Mouse (Mus musculus) heart, postnatal 25 days (tissue): Measurements from ENCODE around the gene Hsh2d. TPM values are rescaled to one million over a fixed set of nuclear protein-coding genes. Genes with fewer than 3 reads are reported as not detected.

Experiments used
- DNase-seq: peaks from one replicate; pipeline ENCODE4 v3.0.0; 2022; ENCODE audit warnings: low spot score
- intact Hi-C: fragments of 180-260 bp; cut with DNase I; formaldehyde crosslinking; loops from one replicate; pipeline ENCODE4 v1.15.1; 2025
- total RNA-seq, 2 experiments: library from RNA; stranded (reverse); gene quantifications; 2 replicates each; pipeline ENCODE4 v1.2.3; 2021

The Hsh2d gene
- total RNA-seq, 2 experiments from 2014 or later, result not detected

DNA sequence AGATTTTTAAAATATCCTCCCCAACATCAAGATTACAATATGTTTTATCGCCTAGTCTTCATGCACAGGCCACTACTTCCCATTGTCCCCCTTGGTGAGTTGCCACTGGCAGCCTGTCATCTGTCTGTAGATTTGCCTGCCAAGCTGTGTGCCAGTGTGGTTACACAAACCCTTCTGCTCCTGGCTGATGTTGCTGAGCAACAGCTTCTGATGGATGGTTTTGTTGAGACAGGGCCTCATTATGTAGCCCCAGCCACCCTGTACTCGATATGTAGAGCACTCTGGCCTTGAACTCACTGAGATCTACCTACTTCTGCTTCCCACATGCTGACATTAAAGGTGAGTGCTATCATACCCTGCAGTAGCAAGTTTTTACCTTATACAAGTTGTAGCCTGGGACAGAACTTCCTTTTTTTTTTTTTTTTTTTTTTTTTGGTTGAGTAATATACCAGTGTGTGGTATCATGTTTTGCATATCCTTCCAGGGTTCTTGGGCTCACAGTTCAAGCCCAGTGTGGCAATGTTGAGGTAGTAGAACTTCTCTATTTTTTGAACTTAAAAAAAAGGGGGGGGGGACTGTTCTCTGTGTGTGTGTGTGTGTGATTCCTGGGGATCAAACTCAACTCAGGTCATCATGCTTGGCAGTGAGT, 5.8 kb upstream of the Hsh2d start:
- DNase-seq, result no peak
- intact Hi-C loops, result no loop called here

DNA sequence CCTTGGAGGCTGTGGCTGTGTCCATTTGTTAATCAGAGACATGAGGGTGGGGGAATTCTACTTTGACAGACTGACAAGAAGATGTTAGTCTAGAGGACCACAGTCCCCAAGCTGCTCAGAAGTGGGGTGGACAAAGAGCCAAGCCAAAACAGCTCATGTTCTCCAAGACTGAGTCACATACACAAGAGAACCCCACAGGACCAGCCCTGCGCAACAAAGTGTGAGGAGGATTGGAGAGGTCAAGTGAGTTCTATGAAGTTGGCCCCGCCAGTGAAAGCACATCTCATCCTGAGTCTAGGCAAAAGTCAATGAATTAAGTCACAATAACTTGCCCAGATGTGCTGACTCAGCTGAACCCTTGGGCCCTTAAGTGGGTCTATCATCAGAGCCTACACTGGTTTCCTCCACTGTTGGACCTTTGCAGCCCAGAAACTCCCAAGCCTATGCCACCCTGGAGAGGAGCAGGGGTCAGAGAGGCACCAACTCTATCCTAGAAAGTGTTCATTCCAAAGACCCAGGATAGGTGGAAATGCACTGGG, 1.6 kb upstream of the Hsh2d start:
- peak; percentile 9 for DNase-seq

DNA sequence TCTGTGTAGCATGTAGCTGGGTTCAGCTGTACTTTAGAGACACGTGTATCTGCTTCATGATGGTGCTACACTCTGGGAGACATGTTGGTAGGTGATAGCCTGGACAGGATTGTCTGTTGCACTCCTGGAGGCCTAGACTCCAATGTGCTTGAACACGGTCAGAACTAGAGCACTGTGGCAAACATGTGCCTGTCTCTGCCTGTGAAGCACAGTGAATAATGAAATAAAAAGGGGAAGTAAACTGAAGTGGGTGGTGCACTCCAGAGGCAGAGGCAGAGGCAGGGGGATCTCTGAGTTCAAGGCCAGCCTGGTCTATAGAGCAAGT, 739 bp downstream of the Hsh2d start:
- intact Hi-C loops, result no loop called here
- no peak for DNase-seq

More for the DNA sequence above, 1.6 kb upstream of the Hsh2d start:
- intact Hi-C loops, result no loop called here

DNA sequence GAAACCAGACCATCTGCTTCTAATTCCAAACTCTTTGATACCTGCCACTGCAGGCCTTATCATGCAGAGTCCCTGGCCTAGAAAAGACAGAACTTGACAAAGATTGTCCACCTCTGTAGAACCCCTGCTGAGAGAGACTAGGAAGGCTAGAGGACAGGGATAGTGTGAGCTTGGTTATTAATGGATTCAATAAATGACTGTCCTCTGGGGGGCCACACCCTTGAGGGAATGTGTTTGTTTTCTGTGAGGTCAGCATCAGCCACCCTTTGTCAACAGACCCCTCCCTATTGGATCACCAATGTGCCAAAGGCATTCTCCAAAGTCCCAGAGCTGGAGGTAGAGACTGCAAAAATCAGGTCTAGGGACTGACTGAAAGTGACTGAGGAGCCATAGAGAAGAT, 2.6 kb downstream of the Hsh2d start:
- DNase-seq, result no peak
- intact Hi-C loops, result no loop called here

DNA sequence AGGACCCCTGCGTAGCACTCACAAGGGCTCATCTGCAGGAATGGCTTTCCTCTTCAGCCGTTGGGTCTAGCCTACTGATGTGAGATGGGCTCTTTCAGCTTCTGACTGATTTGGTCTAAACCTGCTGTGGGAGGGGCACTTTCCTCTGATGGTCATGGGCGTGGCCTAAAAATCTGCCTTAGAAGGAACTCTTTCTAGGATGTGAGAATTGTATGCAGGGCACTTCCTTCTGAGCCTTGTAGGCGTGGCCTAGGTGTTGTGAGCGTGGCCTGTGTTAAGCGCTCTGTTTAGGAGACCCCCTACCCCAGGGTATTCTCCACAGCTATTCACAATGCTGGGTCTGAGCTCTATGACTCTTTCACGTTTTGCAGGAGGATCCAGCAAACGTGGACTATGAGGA, 8.6 kb downstream of the Hsh2d start:
- intact Hi-C loops, result no loop called here

DNA sequence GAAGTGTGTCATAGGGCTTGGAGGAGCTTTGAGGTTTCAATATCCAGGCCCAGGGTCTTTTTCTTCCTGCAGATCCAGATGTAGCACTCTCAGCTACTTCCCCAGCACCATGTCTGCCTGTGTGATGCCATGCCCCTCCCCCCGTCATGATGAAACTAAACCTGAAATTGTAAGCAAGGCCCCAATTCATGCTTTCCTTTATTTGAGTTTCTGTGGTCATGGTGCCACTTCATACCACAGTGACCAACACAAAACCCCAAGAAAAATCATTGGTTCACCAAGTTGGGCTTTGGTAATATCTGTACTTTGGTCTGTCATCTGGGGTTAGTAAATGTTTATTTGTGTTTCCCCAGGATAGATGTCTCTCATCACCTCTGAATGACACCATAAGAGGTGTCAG, 19.1 kb downstream of the Hsh2d start:
- DNase-seq, result no peak
- intact Hi-C loops, result no loop called here

More for the DNA sequence above, 8.6 kb downstream of the Hsh2d start:
- no peak for DNase-seq

DNA sequence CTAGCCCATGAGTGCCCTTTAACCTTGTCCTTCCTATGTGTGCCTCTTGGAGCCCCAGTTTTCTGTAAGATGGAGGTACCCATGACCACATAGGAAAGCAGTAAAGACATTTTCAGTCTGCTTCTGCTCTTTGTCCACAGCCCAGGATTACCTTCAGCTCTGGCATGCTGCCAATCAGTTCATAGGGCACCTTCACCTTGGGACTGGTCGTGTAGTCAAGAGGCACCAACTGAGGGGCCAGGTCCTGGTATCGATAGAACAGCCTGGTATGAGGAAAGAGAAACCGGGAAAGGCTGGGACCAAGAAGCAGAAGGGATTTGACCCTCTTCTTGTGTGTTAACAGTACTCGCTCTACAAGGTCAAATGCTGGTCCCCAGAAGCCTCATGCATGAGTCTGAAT, 20.8 kb downstream of the Hsh2d start:
- no peak for DNase-seq
- intact Hi-C loops, result no loop called here

DNA sequence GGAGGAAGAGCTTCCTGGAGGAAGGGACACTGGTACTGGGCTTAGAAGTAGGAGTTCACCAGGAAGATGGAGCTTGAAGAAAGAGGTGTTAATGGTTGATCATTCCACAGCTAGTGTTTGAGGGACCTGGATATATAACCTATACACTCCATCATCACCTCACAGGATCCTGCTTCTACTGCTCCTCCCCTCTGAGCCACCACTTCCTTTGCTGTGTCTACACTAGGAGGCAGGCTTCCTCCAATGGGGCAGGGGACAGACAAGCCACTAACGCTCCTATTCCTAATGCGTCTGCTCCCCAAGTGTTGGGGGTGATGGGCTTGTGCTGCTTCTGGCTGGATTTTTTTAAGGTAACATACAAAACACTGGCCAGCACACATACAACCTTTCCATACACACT, 21.3 kb downstream of the Hsh2d start:
- DNase-seq, result no peak
- intact Hi-C loops, result no loop called here

DNA sequence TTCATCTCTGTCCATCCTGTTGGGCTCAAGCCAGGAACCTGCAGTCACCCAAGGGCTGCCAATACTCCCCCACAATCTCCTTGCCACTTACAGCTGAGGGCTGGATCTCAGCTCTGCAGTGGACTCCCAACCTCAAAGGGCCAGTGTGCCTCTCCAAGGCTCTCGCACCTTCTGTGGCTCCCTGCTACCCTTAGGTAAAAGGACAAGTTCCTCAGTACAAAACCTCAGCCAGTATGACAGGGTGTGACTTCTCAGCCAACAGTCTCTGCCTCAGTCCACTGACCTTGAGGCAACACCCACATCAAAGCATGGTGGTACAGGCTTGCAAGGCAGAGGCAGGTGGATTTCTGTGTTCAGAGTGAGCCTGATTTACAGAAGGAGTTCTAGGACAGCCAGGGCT, 22.4 kb downstream of the Hsh2d start:
- intact Hi-C loops, result no loop called here
- DNase-seq, result no peak

DNA sequence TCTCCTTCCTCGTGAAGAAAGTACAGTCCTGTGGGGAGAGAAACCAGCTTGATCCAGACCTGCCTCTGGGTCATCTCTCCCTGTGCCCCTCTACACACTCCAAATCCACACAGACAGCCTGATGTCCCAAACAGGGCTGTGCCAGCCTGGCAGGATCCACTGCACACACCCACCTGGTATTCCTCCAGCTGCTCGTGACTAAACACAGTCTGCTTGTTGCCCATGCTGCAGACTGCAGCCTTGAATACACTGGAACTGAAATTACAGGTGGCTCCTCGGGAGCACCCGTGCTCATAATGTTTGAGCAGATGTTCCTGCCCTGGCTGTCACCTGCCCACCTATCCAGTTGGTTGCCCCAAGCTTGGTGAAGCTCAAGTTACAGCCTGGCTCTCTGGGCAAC, 23.3 kb downstream of the Hsh2d start, which contains the start of gene Cib3:
Gene Cib3, minus strand, starts transcription at position 87 of the 400 bp plus-strand sequence.
- intact Hi-C loops, result no loop called here
- no peak for DNase-seq

DNA sequence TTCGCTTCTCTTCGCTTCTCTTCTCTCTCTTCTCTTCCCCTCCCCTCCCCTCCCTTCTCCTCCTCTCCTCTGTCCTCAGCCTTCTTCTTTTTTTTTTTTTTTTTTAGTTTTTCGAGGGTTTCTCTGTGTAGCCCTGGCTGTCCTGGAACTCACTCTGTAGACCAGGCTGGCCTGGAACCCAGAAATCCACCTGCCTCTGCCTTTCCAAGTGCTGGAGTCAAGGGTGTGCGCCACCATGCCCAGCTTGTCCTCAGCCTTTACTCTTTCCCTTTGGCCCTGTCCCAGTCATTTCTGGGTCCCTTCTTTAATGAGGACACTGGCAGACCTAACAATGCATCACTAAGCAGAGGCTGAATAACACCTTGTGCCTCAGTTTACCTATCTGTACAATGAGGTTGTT, 24.1 kb downstream of the Hsh2d start, which contains the start of gene Gm11034:
Gene Gm11034, minus strand, starts transcription at position 101 of the 400 bp plus-strand sequence.
- DNase-seq, result no peak
- intact Hi-C loops, result no loop called here

DNA sequence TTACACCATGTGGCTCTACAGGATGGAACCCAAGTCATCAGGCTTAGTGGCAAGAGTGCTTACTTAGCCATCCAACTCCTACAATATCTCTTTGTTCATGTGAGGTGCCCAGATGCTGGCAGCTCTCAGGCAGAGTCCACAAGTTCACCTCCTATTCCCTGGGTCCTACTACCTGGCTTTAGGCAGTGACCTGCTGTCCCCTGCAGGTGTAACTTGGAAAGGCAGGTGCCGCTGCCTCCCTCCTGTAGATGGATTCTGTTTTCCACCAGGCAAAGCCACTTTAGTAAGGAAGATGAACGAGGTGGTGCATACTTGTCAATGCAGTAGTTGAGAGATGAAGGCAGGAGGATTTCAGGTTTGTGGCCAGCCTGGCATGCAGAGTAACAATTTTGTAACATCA, 25.6 kb downstream of the Hsh2d start:
- DNase-seq, result no peak
- intact Hi-C loops, result loop anchor here (5.0 kb wide), 1 partner anchor 38 kb away; no protein-coding TSS in a partner anchor

DNA sequence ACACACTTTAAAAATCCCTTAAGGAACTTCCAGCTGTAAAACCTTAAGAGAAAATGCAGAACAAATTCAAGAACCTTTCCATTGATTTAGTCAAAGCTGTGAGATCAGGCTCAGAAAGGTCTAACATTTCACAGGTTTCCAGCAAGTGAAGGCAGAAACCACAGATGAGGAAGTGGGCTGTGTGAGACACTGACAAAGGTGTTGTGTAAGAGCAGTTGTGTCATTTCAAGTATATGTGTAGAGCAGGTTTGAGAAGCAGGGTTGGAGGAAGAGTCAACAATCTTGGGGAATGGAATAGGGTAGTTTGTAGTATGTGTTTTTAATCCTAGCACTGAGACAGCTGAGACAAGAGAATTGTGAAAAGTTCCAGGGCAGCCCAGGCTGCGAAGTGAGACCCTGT, 26.4 kb downstream of the Hsh2d start:
- DNase-seq, result no peak
- intact Hi-C loops, result loop anchor here (5.0 kb wide), 1 partner anchor 39 kb away; no protein-coding TSS in a partner anchor

DNA sequence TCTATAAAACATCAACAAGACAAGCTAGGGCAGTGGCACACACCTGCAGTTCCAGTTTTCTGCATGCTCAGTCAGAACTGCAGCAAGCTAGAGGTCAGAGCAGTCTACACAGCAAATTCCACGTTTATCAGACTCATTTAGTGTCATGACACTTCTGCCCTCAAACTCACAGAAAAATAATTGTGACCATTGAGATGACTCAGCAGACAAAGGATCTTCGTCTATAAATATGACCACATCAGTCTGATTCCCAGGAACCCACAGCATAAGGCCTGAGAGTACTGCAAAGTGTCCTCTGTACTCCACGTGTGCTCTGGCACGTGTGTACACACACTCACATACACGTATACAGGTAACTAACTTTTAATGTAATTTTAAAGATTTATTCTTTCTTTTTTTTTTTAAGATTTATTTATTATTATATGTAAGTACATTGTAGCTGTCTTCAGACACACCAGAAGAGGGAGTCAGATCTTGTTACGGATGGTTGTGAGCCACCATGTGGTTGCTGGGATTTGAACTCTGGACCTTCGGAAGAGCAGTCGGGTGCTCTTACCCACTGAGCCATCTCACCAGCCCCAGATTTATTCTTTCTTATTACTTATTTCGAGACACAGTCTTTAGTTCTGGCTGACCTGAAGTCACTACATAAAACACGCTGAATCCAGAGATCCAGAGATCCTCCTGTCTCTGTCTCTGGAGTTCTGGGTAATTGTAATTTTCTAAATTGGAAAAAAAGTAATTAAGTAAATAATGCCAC, 29.5 kb downstream of the Hsh2d start:
- intact Hi-C loops, result loop anchor here (5.0 kb wide), 1 partner anchor 42 kb away; no protein-coding TSS in a partner anchor
- no peak for DNase-seq

DNA sequence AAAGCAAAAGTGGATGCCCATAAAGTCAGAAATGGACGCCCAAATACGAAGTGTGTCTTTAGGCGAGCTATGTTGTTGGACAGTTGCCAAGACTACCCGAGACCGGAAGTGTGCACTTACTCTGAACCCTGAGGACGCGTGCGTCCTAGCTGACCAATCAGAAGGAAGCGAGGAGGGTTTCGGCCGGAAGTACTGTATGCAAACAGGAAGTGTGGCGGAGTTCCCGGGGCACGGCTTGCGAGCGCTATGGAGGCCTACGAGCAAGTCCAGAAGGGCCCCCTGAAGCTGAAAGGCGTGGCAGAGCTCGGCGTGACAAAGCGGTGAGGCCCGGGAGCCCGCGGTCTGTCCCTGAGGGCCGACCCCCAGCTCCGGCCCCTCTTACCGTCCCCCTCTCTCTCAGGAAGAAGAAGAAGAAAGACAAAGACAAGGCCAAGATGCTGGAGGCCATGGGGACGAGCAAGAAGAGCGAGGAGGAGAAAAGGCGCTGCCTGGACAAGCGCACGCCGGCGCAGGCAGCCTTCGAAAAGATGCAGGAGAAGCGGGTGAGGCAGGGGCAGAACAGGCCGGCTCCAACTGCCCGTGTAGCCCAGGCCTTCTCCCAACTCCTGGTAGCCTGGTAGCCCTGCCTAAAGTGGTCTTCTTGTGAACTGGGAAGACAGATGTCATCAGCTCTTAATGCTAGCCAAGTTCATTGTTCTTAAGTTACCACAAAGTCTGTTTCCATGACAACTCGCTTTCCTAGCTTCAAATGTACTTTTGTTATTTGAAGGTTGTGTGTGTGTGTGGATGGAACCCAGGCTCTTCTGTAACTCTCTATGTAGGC, 30.3 kb downstream of the Hsh2d start, which contains the start of gene Fam32a:
Gene Fam32a, plus strand, starts transcription at position 190 of the 823 bp plus-strand sequence.
- peak; percentile 79 for DNase-seq
- intact Hi-C loops, result loop anchor here (5.0 kb wide), 1 partner anchor 42 kb away; no protein-coding TSS in a partner anchor

DNA sequence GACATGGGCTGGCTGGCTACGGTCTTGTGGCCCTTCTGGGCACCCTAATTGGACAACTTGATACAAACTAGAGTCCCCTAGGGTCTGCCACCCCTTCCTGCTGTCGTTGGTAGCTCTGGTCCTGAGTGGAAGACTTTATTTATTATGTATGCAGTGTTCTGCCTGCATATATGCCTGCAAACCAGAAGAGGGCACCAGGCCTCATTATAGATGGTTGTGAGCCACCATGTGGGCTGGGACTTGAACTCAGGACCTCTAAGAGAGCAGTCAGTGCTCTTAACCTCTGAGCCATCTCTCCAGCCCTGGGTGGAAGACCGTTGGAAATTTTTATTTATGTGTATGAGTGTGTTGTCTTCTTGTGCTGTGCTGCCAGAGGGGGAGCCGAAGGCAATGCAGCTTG, 31.3 kb downstream of the Hsh2d start:
- DNase-seq, result no peak
- intact Hi-C loops, result no loop called here

DNA sequence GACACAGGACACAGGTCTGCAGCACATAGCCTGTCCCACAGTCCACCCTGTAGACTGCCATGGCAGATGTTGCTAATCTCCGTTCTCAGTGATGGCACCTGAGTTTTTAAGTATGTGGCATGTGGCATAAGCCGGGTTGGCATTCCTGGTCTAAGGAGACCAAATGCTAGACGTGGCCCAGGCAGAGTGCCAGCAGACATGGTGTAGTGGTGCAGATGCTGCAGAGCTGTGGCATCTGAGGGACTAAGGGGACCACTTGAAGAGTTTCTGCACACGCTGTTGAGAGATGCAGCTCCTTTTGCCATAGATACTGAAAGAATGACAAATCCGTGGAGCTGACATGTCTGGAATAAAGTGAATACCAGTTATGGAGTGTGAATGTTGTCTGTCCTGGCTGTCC, 33.2 kb downstream of the Hsh2d start:
- DNase-seq, result no peak
- intact Hi-C loops, result no loop called here

DNA sequence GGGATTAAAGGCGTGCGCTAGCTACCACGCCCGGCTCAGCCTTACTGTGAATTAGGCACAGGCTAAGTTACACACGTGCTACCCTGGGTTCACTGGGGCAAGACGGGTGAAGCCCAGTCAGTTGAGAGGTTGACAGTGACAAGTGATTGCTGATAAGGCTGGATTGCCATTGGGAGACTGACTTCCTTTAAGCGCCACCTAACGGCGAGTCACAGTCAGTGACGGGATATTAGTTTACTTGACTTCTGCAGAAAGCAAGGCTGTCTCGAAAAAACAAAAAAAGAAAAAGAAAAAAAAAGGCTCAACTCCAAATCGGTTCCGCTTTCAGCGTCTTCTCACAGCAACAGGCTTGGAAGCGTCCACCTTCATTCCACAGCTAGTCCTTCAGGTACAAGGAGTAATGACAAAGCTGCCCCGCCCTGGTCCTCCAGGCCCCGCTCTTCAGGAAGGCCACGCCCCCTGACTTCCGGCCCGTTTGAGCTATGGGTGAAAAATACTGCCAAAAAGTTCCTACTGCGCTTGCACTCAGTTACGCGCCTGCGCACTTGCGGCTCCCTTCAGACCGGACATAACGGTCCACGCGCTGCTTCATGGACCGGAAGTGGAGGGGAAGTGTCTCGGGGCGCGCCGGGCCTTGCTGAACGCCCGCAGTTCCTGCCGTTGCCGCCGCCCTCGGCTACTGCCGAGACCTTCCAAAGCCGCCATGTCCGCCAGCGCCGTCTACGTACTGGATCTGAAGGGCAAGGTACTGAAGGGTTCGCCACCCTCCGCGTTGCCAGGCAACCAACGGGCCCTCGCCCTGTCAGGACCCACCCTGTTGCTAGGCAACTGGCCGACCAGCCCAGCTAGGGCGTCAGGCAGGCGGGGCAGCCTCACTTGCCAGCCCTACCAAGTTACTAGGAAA, 50.3 kb downstream of the Hsh2d start, which contains the start of gene Ap1m1:
Gene Ap1m1, plus strand, starts transcription at position 520 of the 904 bp plus-strand sequence.
- peak; percentile 97 for DNase-seq
- intact Hi-C loops, result loop anchor here (5.0 to 10.0 kb wide), 2 partner anchors 62 to 235 kb away; partner anchors contain the start of gene Cherp

DNA sequence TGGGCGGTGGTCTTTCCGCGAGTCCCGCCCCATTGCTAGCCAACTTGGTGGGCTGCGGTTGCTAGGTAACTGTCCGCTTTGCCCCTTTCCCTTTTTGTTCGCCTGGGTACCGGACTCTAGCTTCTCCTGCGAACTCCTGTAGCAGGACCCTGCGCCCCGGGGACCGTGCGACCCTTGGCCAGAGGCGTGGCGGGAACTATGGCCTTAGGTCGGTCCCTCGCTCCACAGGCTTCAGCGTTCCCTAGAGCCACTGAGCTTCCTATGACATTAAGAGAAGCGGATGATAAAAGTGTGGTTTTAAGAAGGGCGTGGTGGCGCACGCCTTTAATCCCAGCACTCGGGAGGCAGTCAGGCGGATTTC, 50.9 kb downstream of the Hsh2d start:
- intact Hi-C loops, result loop anchor here (5.0 to 10.0 kb wide), 2 partner anchors 63 to 234 kb away; partner anchors contain the start of gene Cherp
- DNase-seq, result no peak
